Mouse (Mus musculus) heart, embryonic 12.5 days (tissue): ENCODE results near the gene Erp29. TPM values are rescaled to one million over a fixed set of nuclear protein-coding genes. Genes with fewer than 3 reads are reported as not detected.
"Not testable (repeated sequence)": the region's sequence is repeated elsewhere in the genome, so short reads cannot be mapped to it uniquely, and the experiment has no call there.

Source experiments
- ATAC-seq: fragments of 200-750 bp; cut with Nextera tagmentation; 2 replicates; pipeline ENCODE4 v1.8.0; 2017; ENCODE audit warnings: moderate TSS enrichment, moderate library complexity; ENCODE audit not compliant: insufficient number of reproducible peaks, low FRiP score
- H3K27ac ChIP-seq: fragments of 300-500 bp; sonication (generic); 2 replicates; pipeline ENCODE4 v1.5.1; 2016; ENCODE audit warnings: mild to moderate bottlenecking, moderate library complexity; ENCODE audit not compliant: poor library complexity, severe bottlenecking
- H3K27me3 ChIP-seq: fragments of 300-500 bp; sonication (generic); replicated peaks from 2 replicates; pipeline ENCODE4 v1.6.1; 2016; ENCODE audit warnings: mild to moderate bottlenecking, moderate library complexity
- H3K36me3 ChIP-seq: fragments of 300-500 bp; sonication (generic); 2 replicates; pipeline ENCODE4 v1.6.1; 2016; ENCODE audit warnings: mild to moderate bottlenecking, moderate library complexity
- H3K4me1 ChIP-seq: fragments of 300-500 bp; sonication (generic); replicated peaks from 2 replicates; pipeline ENCODE4 v1.6.1; 2016; ENCODE audit warnings: mild to moderate bottlenecking
- H3K4me2 ChIP-seq: fragments of 300-500 bp; sonication (generic); 2 replicates; pipeline ENCODE4 v1.6.1; 2016; ENCODE audit warnings: mild to moderate bottlenecking, moderate library complexity
- H3K4me3 ChIP-seq: fragments of 300-500 bp; sonication (generic); 2 replicates; pipeline ENCODE4 v1.5.1; 2016; ENCODE audit warnings: mild to moderate bottlenecking
- H3K9ac ChIP-seq: fragments of 300-500 bp; sonication (generic); 2 replicates; pipeline ENCODE4 v1.6.1; 2016; ENCODE audit warnings: mild to moderate bottlenecking, moderate library complexity
- H3K9me3 ChIP-seq: fragments of 300-500 bp; sonication (generic); replicated peaks from 2 replicates; pipeline ENCODE4 v1.6.1; 2016; ENCODE audit warnings: mild to moderate bottlenecking, moderate library complexity
- WGBS: fragments of 180-500 bp; shearing (Covaris S2); methylation state at CpG from one replicate; pipeline ENCODE4 v1.1.7; 2016; 5-methylcytosine and 5-hydroxymethylcytosine counted together
- polyA plus RNA-seq: library from polyadenylated mRNA; unstranded; fragments of >200 nt; fragmentation: Nextera tagmentation; extraction: Ambion mirVana; gene quantifications from 2 replicates; pipeline ENCODE4 v1.2.1, GENCODE M21; 2016

Gene Erp29
- polyA plus RNA-seq: 152 TPM in 2 replicates

DNA sequence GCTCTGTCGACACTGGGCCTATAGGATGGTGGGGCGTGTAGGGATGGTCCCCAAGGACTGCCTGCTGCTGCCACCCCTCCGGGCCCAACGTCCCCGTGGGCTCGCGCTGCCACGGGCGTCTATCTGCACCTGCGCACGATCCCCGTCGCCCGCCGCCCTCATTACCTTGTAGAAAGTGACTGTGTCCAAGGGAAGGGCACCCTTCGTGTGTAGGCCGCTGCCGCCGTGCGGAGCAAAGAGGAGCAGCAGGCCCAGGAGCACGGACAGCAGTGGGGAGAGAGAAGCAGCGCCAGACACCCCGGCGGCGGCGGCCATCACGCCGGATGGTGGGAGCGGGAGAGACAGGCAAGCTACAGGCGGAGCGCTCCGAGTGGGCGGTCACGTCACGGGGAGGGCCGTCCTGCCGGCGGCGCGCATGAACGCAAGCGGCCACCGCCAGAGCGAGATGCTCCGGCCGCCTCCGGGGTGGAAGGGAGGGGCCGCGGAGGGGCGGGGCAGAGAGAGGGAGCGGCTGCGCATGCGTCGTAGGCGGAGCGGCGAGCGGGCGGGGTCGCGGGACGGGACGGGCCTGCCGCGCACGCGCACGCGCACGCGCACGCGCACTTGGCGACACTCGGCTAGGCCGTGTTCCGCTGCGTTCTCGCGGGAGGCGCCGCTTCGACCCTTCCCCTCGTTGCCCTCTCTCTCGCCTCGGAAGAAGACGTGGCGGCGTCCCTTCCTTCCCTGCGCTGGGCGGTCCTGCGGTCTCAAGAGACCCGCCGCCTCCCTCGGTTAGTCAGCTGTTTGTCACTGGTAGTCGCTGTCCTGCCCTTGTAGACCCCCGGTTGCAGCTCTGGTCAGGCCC lies at the start of gene Erp29:
Gene Erp29, minus strand, starts transcription at position 481 of the 844 bp plus-strand sequence.
- Histone ChIP-seq H3K4me3 (peak within 1 kb of the TSS; percentile 95), H3K4me2 (peak within 1 kb of the TSS; percentile 73), H3K36me3 (peaks cover 29% of the 10 kb centered on the region), H3K27ac (peak within 1 kb of the TSS; percentile 97), H3K27me3 (no peaks in the 10 kb centered on the region), H3K9me3 (no peaks in the 10 kb centered on the region), H3K4me1 (peaks cover 33% of the 10 kb centered on the region), H3K9ac (peak within 1 kb of the TSS; percentile 95)
- ATAC-seq: peak; percentile 95
- under 1% methylated on average over 84 of the region's 97 CpGs for WGBS

DNA sequence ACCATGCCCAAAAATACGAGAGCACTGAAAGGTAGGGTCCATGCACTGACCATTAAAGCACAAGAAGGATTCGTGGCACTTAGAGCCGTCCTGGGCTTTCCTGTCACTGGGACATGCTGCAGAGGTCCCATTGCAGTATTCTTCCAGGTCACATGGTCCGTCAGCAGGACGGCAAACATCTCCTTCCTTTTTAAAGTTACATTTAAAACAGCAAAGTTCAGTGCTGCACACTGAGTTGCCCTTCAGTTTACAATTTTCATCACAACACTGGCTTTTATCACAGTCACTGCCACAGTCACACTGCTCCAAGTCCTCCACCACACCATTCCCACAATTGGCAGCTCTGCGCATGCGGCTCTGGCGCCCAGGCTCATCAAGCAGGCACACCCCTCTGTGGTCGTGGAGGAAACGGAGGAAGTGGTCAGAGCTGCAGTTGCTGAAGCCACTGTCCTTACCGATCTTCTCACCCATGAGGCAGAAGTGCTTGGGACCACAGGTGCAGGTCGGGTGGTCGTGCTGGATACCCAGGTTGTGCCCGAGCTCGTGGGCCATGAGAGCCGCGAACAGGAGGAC lies 49.2 kb upstream of the Erp29 start:
- ATAC-seq, H3K9ac ChIP-seq, H3K4me2 ChIP-seq, H3K27me3 ChIP-seq, H3K9me3 ChIP-seq, H3K4me1 ChIP-seq, H3K36me3 ChIP-seq, H3K27ac ChIP-seq, H3K4me3 ChIP-seq: not testable (repeated sequence)
- 66% methylated on average over 11 of the region's 17 CpGs for WGBS

DNA sequence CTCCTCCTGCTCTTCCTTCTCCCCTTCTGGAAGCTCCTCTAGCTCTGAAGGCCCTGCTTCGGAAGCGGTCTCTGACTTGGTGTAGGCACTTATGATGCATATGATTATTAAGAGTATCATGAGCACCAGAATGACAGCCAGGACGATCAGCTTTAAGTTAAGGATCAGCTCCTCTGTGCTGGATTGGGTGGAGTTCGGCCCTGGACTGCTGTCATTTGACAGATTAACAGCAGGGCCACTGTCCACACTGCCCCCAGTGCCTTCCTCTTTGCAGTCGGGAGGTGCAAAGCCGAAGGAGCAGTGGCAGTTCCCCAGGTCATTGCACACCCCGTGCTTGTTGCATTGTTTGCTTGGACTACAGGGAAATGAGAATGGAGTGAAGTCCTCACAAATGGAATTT lies 48.4 kb upstream of the Erp29 start:
- WGBS: 60% methylated on average over 7 of the region's 7 CpGs
- H3K9ac ChIP-seq: no peak overlapping the region

DNA sequence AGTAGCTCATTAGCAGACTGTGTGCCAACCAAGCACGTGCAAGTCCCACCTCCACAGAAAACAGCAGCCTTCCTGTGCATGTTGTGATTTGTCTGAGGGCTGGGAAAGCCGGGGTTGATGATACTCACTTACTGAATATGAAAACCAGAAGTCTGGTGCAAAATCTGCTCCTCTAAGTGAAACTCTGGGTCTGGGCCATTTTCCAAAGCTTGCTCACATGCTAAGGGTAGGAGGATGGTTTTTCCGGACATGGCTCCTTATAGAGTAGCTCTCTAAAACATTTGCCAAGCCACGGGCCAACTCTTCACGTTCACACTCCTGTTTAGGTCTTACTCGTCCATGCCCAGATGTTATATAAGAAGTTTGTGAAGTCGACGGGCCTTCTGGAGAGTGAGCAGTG lies 41.0 kb upstream of the Erp29 start:
- Histone ChIP-seq H3K27me3 (peaks cover 6% of the 10 kb centered on the region; the same call in 1 of the 2 replicates), H3K4me2 (no peak overlapping the region), H3K36me3 (no peaks in the 10 kb centered on the region), H3K9ac (no peak overlapping the region), H3K27ac (no peak overlapping the region), H3K9me3 (no peaks in the 10 kb centered on the region; the same call in 1 of the 2 replicates), H3K4me3 (no peak overlapping the region), H3K4me1 (no peaks in the 10 kb centered on the region)
- ATAC-seq: no peak
- WGBS: 72% methylated on average over 8 of the region's 8 CpGs

More for the DNA sequence above, 48.4 kb upstream of the Erp29 start:
- H3K36me3 ChIP-seq: no peaks in the 10 kb centered on the region
- no peak for ATAC-seq
- H3K4me3 ChIP-seq: no peak overlapping the region
- no peak overlapping the region for H3K4me2 ChIP-seq
- H3K4me1 ChIP-seq: no peaks in the 10 kb centered on the region
- H3K27me3 ChIP-seq: no peaks in the 10 kb centered on the region
- H3K27ac ChIP-seq: no peak overlapping the region
- no peaks in the 10 kb centered on the region for H3K9me3 ChIP-seq

- WGBS: 76% methylated on average over 5 of the region's 5 CpGs
- H3K4me1 ChIP-seq: no peaks in the 10 kb centered on the region
- H3K9ac ChIP-seq: no peak overlapping the region
- H3K36me3 ChIP-seq: no peaks in the 10 kb centered on the region
- H3K27ac ChIP-seq: no peak overlapping the region
- H3K27me3 ChIP-seq: 0 out of 2 replicates have a peak, but pooled peaks cover 4% of the 10 kb centered on the region
- ATAC-seq: no peak
- no peak overlapping the region for H3K4me3 ChIP-seq
- no peaks in the 10 kb centered on the region for H3K9me3 ChIP-seq
- no peak overlapping the region for H3K4me2 ChIP-seq
Measured at GRCm38 (mm10) chr5:121484801-121485200, 32.5 kb upstream of the Erp29 start.

- Histone ChIP-seq H3K4me1 (no peaks in the 10 kb centered on the region), H3K4me3 (no peak overlapping the region), H3K4me2 (no peak overlapping the region), H3K9me3 (no peaks in the 10 kb centered on the region), H3K27ac (no peak overlapping the region), H3K9ac (no peak overlapping the region), H3K36me3 (no peaks in the 10 kb centered on the region), H3K27me3 (0 out of 2 replicates have a peak, but pooled peaks cover 4% of the 10 kb centered on the region)
- 43% methylated on average over 3 of the region's 3 CpGs for WGBS
- 0 out of 2 replicates have a peak, but pooled peaks have one; percentile 51 for ATAC-seq
Measured at GRCm38 (mm10) chr5:121477680-121478079, 25.4 kb upstream of the Erp29 start.

- Histone ChIP-seq H3K9me3 (no peaks in the 10 kb centered on the region), H3K4me1 (no peaks in the 10 kb centered on the region), H3K27me3 (no peaks in the 10 kb centered on the region), H3K4me3 (no peak overlapping the region), H3K9ac (no peak overlapping the region), H3K27ac (0 out of 2 replicates have a peak overlapping the region, but pooled peaks have one; percentile 8), H3K4me2 (no peak overlapping the region), H3K36me3 (no peaks in the 10 kb centered on the region)
- ATAC-seq: peak; percentile 75
- 57% methylated on average over 1 of the region's 1 CpGs for WGBS
Measured at GRCm38 (mm10) chr5:121476040-121476439, 23.7 kb upstream of the Erp29 start.

- H3K9me3 ChIP-seq: no peaks in the 10 kb centered on the region
- no peak overlapping the region for H3K9ac ChIP-seq
- H3K4me3 ChIP-seq: no peak overlapping the region
- no peak for ATAC-seq
- H3K27me3 ChIP-seq: no peaks in the 10 kb centered on the region
- no peaks in the 10 kb centered on the region for H3K4me1 ChIP-seq
- 69% methylated on average over 7 of the region's 7 CpGs for WGBS
- no peak overlapping the region for H3K27ac ChIP-seq
- H3K36me3 ChIP-seq: no peaks in the 10 kb centered on the region
- H3K4me2 ChIP-seq: no peak overlapping the region
Measured at GRCm38 (mm10) chr5:121474610-121475009, 22.3 kb upstream of the Erp29 start.

DNA sequence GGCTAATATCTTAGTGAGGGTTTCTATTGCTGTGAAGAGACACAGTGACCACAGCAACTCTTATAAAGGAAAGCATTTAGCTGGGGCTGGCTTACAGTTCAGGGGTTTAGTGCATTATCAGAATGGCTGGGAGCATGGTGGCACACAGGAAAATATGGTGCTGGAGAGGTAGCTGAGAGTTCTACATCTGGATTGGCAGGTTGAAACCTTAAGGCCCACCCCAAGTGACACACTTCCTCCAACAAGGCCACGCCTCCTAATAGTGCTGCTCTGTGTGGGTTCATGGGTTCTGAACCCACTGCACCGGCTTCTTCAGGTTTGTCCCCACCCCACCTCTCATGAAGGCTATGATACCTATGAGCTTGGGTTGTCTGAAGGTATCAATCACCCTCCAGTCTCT lies 20.1 kb upstream of the Erp29 start:
- Histone ChIP-seq H3K27ac (no peak overlapping the region), H3K4me3 (no peak overlapping the region), H3K27me3 (no peaks in the 10 kb centered on the region), H3K9me3 (no peaks in the 10 kb centered on the region), H3K36me3 (no peaks in the 10 kb centered on the region), H3K9ac (no peak overlapping the region), H3K4me2 (no peak overlapping the region), H3K4me1 (no peaks in the 10 kb centered on the region)
- 77% methylated on average over 2 of the region's 2 CpGs for WGBS
- no peak for ATAC-seq

DNA sequence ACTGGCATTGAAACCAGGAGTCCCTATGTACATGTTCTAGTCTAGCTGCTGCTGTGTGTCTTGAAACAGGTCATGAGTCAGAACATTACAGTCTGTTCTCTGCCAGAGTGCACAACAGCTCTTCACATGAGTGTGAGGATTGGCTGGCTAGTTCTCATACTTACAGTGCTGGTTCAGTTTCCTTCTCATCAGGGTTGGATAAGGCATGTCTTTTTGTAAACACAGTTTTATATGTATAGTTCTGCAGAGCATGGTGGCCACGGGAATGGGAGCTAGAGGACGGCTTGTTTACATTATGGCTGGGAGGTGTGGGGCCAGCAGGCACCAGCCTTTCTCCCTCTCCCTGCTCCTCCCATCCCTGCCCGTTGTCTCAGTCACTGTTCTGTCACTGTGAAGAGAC lies 17.3 kb upstream of the Erp29 start:
- H3K9ac ChIP-seq: no peak overlapping the region
- no peak overlapping the region for H3K4me2 ChIP-seq
- no peaks in the 10 kb centered on the region for H3K27me3 ChIP-seq
- H3K27ac ChIP-seq: no peak overlapping the region
- H3K9me3 ChIP-seq: no peaks in the 10 kb centered on the region
- H3K4me1 ChIP-seq: no peaks in the 10 kb centered on the region
- no peaks in the 10 kb centered on the region for H3K36me3 ChIP-seq
- H3K4me3 ChIP-seq: no peak overlapping the region
- WGBS: 18% methylated on average over 3 of the region's 3 CpGs
- ATAC-seq: no peak

GRCm38 (mm10) chr5:121463601-121464250 lies 11.4 kb upstream of the Erp29 start:
- no peaks in the 10 kb centered on the region for H3K27me3 ChIP-seq
- H3K36me3 ChIP-seq: no peaks in the 10 kb centered on the region
- H3K9me3 ChIP-seq: no peaks in the 10 kb centered on the region
- H3K9ac ChIP-seq: no peak overlapping the region
- ATAC-seq: no peak
- no peak overlapping the region for H3K4me3 ChIP-seq
- H3K4me1 ChIP-seq: peaks cover 24% of the 10 kb centered on the region
- no peak overlapping the region; the same call in 1 of the 2 replicates for H3K27ac ChIP-seq
- WGBS: 66% methylated on average over 5 of the region's 5 CpGs
- H3K4me2 ChIP-seq: no peak overlapping the region
